Mouse (Mus musculus): Measurements from ENCODE around the gene Olfr49. TPM values are rescaled to one million over a fixed set of nuclear protein-coding genes. Genes with fewer than 3 reads are reported as not detected.

The Olfr49 gene
- total RNA-seq, 2 experiments from 2014 or later = not detected

DNA sequence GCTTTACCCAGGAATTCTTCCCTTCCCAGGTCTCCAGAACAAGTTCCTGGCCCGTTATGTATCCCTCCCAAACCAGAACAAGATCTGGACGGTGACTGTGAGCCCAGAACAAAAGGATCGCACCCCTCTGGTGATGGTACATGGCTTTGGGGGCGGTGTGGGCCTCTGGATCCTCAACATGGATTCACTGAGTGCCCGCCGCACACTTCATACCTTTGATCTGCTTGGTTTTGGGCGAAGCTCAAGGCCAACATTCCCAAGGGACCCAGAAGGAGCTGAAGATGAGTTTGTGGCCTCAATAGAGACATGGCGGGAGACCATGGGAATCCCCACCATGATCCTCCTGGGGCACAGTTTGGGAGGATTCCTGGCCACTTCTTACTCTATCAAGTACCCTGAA, 22.1 kb downstream of the Olfr49 start:
- DNase-seq (ENCODE audit: low spot score in 2 of 2) = no peak

DNA sequence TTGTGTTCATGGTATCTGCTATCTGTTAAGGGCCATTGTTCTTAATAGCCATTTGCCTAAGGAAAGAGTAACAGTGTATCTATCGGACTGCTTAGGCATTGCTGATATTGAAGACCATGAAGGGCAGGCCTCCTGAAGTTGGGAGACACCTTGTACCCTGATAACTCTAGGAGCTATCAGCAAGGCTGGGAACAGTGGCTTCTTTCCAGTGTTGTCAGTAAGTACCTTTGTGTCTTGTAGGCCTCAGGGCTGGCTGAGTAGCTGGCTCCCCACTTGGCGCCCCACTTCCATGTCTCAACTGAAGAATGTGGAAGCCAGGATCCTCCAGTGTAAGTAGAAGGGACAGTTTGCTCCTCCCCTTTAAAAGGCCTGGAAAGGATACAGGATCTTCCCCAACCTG, 23.4 kb downstream of the Olfr49 start:
- DNase-seq (ENCODE audit: low spot score in 2 of 2) = no peak

DNA sequence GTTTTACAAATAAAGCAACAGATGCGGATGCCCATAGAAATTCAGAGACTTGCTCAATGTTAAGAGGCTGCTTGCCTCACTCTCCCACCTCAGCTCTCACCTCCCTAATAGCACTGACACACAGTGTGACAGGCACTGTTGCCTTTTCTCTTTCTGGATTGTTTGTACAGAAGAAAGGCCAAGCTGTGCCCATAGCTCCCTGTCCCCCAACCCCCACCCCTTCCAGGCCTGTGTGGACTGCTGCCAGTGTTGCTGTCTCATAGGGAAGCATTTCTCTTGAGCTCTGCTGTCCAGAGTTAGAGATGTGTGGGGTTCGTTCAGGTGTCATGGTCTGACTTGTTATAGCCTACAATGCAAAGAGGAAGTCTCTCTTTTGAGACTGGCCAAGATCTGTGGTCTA, 24.5 kb downstream of the Olfr49 start:
- no peak for DNase-seq (ENCODE audit: low spot score in 2 of 2)

DNA sequence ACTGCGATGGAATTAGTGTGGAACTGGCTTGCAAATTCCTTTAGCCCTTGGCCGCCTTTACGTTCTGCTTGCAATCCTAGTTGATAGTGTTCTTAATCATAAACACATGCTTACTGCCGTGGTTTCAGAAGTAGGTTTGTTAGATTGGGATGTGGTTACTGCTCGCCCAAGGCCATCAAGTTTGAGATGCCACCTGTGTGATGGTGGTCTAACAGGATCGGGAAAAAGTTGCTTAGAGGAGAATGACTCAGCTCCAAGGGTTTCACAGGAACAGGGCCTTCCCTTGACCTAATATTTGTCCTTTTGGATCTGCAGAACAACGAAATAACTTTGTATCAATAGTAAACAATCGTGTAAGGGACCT, 25.0 kb downstream of the Olfr49 start:
- no peak for DNase-seq (ENCODE audit: low spot score in 2 of 2)

DNA sequence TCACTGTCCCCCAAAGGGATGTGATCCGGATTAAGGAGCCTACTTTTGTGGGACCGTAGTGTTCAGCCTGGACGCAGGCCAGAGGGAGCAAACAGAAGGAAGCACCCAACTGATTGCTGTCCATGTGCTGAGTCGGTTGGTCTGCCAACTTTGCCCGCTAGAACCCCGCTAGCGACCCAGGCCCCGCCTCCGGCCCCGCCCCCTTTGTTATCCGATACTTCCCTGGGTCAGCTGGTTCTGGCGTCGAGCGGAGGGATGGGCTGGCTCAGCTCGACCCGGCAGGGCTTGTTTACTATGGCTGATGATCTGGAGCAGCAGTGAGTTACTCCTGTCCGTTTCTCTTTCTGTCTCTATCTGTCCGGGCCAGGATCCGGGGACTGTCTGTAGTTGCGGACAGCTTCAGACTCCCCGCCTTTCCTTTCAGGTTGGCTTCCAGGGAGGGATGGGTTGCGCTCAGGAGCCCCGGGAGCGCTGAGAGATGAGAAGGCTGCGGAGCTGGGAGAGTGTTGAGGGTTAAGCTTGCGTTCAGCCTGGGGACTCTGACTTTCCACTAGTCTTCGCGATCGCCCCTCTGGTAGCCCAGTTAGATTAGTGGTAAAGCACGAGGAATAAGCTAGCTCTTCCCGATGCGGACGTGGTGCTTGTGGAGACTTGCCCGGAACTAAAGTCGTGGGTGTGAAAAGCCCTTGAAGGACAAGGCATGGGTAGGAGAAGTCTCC, 25.6 kb downstream of the Olfr49 start:
- peak; percentile 76 to 86 for DNase-seq (ENCODE audit: low spot score in 2 of 2)

DNA sequence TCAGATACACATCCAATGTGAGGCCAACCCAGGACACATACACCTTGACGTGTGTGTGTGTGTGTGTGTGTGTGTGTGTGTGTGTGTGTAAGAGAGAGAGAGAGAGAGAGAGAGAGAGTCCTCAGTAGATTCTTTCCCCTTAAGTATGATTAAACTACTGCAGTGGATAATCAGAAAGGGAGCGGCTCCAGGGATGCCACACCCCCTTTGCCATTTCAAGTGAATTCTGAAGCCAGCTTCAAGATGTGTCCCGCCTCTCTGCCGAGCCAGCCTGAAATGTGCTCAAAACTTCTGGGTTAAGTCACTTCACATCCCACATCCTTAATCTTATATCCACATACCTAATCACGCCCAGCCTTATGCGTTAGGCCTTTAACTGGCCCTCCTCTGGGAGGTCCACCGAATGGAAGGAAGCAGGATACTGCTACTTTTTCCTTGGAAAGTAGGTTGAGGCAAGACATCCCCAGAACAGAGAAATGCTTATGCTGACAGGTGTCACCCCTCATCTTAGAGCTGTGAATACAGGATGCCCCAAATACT, 26.5 kb downstream of the Olfr49 start:
- no peak for DNase-seq (ENCODE audit: low spot score in 2 of 2)

DNA sequence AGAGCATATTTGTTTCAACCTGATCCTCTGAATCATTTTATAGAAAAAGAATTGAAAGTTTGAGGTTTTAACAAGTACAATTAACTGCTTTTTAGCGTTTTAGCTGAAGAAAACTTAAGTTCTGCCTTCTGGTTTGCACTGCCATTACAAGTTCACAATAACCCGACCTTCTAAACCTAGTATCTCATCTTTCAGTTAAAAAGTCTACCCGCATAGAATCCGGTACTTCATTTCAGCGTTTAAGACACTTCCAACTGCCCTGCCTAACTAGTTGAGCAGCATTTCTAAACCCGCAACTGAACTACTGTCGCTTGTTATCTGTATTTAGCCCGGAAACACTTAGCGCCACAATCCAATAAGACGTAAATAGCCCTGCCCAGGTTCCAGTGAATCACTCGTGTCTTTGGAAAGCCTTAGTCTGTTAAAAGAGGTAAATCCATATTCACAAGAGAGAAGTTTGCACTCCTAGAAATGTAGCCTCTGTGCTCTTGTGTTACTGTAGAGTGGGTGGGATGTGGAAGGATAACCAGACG, 30.0 kb downstream of the Olfr49 start:
- no peak for DNase-seq (ENCODE audit: low spot score in 2 of 2)

DNA sequence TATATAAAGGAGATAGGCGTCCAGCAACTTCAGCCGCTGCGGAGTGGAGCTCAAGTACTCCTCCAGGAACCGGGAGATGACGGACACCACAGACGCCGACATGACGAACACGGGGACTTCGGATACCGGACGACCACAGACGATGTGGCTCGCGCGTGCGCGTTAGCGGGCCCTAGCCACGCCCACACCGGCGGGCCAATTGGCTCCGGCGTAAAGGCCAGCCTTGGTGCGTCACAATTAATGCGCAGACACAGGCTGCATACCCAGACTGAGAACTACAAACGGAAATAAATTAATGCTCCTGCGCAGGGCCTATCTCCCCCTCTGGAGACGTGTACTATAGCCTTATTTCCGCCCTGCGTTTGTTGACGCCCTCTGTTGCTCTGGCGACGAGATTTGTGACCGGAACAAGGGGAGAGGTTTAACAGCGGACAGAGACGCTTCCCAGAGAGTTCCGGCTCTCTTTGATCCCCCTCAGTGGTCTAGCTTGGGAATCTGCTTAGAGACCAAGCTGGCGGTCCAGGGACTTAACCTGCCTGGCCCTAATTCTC, 30.9 kb downstream of the Olfr49 start, which contains the start of the genes Dad1 and Abhd4:
Gene Dad1 (minus strand): TSS at position 364 of the 551 bp plus-strand sequence.
Gene Abhd4 (plus strand): TSS at position 448 of the 551 bp plus-strand sequence.
- peak; percentile 96 to 99 for DNase-seq (ENCODE audit: low spot score in 2 of 2)

DNA sequence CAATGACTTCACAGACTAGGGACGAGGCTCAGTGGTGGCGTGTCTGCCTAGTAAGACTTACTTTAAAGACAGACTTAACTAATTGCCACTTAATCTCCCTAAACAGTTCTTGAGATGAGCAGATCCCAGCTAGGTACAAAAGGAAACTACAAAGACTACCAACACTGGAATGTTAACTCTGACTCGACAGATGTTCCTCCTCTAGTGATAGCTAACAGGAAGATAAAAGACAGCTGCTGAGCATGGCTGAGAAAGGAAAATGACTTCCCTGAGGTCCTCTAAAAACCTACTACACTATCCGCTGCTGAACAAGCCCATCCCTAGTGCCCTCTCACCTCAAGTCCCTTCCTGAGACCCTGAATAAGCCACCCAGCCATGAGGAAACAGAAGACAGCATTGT, 34.6 kb downstream of the Olfr49 start:
- DNase-seq (ENCODE audit: low spot score in 2 of 2) = no peak

DNA sequence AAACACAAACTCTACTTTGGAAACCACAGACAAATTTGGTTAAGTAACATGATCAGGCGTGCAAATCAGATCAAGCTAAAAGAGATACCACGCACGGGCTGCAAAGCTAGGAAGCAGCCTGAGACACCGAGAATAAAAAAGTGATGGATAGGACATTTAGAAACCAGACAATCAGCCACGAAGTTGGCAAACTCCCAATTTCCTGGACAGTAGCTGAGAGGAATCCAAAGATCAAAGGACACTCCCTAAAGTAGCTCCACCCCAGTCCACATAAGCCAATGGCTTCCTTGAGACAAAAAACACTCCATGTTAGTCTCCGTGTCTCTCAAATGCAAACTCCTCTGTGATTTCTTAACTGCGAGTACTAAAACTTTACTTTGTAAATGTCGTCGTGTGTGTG, 35.4 kb downstream of the Olfr49 start:
- DNase-seq (ENCODE audit: low spot score in 2 of 2) = no peak

DNA sequence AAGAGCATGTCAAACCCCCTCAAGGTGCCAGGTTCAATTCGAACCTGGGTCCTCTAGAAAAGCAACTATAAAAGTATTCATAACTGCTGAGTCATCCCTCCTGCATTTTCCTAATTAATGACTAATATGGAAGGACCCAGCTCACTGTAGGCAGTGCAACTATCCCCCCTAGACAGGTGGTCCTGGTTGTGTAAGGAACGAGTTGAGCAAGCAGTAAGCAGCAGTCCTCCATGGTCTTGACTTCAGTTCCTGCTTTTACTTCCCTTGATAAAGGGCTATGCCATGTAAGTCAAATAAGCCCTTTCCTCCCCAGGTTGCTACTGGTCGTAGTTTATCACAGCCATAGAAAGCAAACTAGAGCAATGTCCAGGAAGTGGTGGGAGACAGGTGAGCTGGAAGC, 38.5 kb downstream of the Olfr49 start:
- DNase-seq (ENCODE audit: low spot score in 2 of 2) = no peak

DNA sequence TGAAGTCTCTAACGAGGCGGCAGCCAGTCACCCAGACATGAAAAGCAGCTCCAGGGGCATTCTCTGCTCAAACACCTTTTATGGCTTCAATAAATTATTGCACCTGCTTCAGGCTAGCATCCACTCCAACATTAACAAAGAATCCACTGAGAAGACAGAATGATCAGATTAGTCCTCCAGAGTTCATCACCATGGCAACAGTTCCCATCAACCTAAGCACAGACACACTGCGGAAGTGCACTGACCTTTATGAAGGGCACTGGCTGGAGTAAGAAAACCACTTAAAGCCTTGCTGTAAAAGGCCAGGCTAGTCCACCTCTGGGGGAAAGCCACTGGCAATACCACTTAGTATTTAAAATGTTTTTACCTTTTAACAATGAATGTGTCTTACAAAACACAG, 40.6 kb downstream of the Olfr49 start:
- no peak for DNase-seq (ENCODE audit: low spot score in 2 of 2)

DNA sequence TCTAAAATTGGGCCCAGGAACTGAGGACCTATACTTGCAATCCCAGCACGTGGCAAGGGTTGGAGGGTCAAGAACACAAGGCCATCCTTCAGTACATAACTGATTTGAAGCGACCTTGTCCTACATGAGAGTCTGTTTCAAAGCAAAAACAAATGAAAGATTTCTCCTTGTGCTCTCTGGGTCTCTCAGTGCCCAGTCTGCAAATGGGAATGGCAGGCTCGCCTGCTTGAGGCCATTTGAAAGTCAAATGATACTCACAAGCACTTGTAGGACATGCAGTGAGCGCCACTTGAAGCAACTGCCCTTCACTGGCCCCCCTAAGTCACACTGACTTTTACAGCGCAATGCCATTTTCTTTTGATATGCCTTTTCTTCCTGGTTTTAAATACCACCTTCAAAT, 44.2 kb downstream of the Olfr49 start:
- DNase-seq (ENCODE audit: low spot score in 2 of 2) = no peak

DNA sequence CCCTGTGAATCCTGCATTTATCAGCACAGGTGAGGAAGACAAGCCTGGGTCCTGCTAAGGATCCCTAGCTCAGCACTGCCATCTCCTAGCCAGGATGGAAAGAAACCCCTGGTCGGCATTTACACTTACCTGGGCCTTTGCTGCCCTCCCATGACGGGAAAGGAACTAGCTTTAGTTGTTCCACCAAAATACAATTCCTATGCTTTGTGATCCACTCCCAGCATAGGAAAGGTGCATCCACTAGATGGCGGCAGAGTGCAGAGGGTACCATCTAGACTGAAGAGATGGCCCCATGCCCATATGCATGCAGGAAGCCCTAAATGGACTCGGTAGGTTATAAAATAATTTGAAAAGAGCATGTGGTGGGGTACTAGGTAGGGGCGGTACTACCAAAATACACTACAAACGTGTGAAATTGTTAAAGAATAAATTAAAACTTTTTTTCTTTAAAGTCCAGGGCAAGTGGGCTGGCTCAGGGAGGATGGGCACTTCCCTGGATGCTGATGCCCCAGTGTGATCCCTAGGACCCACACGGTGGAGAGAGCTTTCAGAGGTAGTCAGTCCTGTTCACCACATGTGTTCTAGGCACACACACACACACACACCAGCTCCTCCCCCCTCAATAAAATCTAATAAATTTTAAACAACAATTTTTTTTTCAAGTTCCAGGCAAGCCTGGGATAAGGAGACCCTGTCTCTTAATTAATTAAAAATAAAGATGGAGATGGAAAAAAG, 45.6 kb downstream of the Olfr49 start:
- peak; percentile 64 to 88 for DNase-seq (ENCODE audit: low spot score in 2 of 2)

DNA sequence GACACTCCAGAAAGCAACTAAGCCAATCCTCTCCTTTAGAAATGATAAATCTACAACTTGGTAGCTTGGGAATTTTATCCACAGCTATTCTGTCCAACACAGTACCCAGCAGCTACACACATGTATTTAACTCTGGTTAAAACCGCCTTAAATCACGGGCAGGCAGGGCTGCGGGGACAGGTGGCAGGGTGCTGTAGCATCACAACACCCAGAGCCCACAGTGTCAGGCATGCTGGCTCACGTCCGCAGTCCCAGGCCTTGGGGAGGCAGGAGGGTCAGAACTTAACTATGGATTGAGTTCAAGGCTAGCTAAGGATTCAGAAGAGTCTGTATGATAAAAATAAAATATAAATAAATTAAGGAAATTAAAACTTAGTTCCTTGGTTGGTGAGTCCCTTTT, 47.9 kb downstream of the Olfr49 start:
- no peak for DNase-seq (ENCODE audit: low spot score in 2 of 2)

DNA sequence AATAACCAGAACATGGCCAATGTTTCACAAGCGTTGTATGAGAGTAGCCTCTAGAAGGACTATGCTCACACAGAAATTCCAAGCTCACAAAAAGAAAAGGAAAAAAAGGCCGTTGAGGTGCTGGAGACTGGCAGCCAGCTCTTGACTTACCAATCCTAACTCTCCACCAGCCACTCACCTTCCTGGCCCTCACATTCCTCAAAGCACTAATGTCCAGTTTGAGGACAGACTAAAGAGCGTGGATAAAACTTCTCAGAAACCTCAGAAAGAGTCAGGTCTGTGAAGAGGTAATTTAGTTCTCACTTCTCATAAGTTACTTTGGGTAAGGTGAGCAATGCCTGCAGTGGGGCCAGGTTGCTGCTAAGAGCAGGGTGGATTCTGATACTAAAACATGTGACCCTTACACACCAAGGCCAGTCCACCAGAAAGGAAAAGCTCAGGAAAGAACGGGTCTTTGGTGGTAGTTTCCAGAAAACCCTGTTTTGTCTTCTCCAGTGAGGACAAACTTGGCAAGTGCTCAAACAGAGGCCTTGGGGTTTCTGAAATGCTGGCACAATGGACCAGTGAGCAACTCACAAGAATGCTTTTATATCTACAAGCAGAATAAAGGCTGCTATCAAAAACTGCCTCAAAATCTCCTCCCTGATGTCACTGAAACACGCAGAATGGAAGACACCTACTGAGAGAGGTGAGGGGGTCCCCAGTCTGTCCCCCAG, 48.8 kb downstream of the Olfr49 start:
- DNase-seq (ENCODE audit: low spot score in 2 of 2) = no peak

DNA sequence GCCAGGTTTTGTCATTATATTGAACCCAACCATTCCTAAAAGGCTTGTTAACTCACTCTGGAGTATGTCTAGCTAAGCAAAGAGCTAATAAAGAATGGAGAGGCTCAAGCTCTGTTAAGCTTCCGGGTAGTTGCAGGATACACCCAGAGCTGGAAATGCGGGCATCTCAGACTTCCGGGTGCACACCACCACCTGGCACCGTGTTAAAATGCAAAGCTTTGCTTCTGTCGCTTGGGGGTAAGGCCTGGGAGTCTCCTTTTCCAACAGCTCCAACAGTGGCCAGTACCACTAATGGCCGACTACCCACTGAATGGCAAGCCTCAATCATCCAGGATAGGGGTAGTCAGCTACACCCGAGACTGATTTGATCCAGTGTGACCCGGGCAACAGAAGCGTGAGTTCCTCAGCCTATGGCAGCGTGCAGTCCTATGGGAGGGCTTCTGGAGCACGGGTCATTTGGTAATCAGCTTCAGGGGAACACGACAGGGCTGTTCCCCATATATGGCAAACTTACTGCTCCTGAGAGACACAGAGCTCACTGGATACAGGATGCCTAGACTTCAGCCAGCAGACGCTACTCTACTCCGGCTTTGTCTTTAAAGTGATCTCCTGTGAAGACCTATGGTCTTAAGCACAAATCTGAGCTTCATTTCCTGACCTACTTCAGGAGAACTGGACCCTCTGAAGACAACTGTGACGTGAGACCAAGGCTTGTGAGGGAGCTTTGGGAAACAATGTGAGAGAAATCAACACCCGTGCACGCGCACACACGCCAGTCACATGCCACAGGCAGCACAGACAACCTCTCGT, 50.3 kb downstream of the Olfr49 start:
- DNase-seq (ENCODE audit: low spot score in 2 of 2) = no peak

DNA sequence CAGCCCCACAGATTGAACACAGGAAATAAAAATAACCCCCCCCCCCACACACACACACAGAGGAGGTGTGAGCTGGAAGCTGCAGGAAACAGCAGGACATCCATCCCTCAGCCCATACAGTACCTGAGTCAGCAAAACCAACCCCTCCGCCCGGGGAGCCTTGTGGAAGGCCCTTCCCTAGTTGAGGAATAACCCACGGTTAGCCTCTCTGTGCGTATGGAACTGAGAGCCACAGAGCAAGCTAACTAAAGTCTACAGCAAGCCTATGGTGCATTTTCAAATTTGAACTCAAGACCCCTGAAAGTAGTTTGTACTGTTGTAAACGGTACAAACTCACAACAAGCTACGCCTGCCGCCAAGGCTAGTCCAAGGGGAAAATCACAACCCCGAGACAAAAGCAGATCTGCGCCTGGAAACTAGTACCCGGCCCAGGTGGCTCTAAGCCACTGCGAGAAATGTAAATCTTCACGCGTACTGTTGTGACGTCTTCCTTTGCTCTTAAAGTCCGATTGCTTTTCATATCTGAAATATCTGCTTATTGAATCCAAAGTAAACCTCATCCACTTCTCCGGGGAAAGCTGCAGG, 51.1 kb downstream of the Olfr49 start:
- no peak for DNase-seq (ENCODE audit: low spot score in 2 of 2)

DNA sequence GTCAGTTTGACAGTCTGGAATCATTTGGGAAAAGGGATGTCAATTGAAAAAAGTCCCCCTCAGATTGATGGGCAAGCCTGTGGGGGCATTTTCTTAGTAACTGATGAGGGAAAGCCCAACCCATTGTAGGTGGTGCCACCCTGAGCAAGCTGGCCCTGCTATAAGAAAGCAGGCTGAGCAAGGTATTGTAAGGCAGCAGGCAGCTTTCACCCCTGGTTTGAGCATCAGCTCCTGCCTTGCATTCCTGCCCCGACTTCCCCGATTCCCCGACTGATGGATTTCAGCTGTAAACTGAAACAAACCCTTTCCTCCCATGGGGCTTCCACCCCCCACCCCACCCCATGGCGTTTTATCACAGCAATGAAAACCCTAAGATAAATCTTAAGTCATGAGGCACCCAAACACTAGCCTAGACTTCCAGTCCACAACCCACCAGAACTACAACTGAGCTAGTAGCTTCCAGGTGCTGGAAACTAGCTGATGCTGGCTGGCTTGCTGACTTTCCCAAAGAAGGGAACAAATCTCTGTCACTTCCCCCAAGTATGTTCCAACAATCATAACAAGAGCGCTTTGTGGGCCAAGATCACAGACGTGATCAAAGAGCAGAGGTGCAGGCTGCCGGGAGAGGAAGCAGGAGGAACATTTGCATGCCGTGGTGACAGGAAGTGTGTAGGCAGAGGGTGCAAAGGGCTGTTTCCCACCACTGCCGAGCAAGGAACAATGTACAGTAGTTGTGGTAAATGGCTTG, 51.8 kb downstream of the Olfr49 start:
- DNase-seq (ENCODE audit: low spot score in 2 of 2) = peak in 1 of 2 experiments; percentile 54
